Mouse (Mus musculus) megakaryocyte-erythroid progenitor cell, adult 5-6 weeks (primary cell): Measurements from ENCODE around the gene Mrpl53. TPM values are rescaled to one million over a fixed set of nuclear protein-coding genes. Genes with fewer than 3 reads are reported as not detected.

ENCODE experiments used
- ATAC-seq: replicated peaks from 2 replicates; pipeline ENCODE4 v1.8.0; 2016; ENCODE audit warnings: mild to moderate bottlenecking, inconsistent platforms; ENCODE audit not compliant: severe bottlenecking, poor library complexity, low FRiP score, low TSS enrichment
- total RNA-seq, 2 experiments: library from RNA; stranded (forward) in 1 of 2; stranded (reverse) in 1 of 2; fragments of 200-1000, 215-1000 nt in 1 of 2; fragments of >200 nt in 1 of 2; fragmentation: Nextera tagmentation in 1 of 2; gene quantifications; 2 replicates each; pipeline ENCODE4 v1.2.3; 2014 to 2017

Mrpl53 gene
- total RNA-seq (2014; fragmentation: Nextera tagmentation) (50.1 and 97.7 TPM in 2 replicates), total RNA-seq (2017) (37.2 and 37.5 TPM in 2 replicates)

DNA sequence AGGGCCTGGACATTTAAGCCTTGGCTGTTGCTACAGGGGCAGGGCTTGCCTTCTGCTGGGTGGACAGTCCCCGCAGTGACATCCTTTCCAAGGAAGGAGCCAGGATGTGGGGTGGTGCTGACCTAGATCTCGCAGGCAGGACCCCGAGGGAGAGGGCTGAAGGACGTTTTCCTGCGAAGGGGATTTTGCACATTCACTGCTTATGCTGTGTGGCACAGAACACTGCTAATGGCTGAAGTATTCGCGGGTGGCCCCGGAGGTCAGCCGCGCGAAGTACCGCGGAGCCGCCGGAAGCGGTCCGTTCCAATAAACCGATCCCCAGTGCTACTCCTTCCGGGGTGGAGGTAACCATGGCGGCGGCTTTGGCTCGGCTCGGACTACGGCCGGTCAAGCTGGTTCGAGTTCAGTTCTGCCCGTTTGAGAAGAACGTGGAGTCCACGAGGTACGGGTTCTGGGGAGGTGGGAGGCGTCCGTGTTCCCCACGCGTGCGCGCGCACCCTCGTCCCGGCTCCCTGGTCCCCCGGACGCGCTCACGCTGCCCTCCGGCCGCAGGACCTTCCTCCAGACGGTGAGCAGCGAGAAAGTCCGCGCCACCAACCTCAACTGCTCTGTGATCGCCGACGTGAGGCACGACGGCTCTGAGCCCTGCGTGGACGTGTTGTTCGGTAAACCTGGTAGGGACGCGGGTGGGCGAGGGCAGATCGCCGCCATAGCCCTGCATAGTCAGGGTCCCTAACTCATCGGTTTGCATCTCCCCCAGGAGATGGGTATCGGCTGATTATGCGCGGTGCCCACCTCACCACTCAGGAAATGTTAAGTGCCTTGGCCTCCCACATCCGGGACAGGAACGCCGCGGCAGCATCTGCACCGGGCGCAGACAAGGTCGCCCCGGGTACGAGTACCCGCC is at the start of gene Mrpl53:
TSS of gene Mrpl53 (plus strand) at position 279 of the 907 bp plus-strand sequence.
- ATAC-seq, result peak; percentile 43

DNA sequence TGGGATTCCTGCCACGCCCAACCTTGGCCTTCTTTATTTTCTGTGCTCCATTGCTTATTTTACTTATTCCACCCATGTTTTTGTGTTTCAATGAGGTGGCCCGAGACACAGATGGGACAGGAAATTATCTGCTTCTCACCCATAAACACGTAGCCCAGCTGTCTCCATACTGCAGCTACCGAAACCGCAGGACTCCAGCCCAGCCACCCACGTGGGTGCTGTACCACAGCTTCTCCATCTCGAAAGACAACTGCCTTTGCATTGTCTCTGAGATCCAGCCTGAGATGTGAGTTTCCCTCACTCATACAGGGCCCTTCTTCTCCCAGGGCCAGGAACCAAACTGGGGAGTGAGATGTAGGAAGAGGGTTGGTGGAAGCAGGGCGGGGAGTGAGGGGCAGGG is 42.8 kb upstream of the Mrpl53 start:
- ATAC-seq, result no peak

DNA sequence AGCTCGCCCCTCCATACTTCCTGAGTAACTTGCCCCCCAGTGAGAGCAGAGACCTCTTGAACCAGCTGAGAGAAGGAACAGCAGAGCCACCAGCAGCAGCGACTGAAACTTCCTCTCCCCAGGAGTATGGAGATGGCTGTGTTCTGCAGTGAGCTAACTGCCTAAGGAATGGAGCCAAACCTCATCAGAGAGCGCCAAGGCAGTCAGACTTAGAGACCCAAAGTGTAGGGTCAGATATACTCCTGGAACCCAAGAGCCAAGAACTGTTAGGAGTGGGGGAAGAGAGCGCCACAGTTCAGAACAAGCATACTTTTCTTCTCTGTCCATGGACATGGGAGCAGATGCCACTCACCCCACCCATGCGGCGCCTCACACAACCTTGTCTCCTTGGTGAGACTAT is 42.4 kb upstream of the Mrpl53 start:
- ATAC-seq, result no peak

DNA sequence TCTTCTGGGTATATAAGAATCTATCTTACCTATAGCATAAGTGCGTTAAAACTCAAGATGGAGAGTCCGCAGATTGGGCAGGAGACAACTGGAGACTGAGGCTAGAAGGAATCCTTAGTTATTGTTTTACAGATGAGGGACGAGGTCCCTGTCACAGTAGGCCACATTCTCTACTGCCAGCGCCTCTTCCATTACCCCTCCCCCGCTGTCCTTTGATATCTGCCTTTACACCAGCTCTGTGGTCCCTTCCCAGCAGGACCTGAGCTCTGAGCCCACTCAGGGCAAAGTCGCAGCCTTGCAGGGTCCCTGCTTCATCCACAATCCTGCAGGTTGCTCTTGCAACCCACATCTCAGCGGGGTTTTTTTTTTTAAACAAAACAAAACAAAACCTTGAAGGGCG is 40.6 kb upstream of the Mrpl53 start:
- ATAC-seq, result no peak

GRCm38 (mm10) chr6:83068706-83069487 is 39.9 kb upstream of the Mrpl53 start:
- ATAC-seq, result no peak

- ATAC-seq, result no peak
Measured at GRCm38 (mm10) chr6:83069488-83070246, 39.2 kb upstream of the Mrpl53 start.

DNA sequence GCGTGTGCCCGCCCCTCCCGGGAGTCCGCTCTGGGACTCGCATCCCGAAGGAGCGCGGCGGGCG is 38.8 kb upstream of the Mrpl53 start, which contains the start of gene Tlx2:
TSS of gene Tlx2 (minus strand) at position 47 of the 64 bp plus-strand sequence.
- ATAC-seq, result no peak

DNA sequence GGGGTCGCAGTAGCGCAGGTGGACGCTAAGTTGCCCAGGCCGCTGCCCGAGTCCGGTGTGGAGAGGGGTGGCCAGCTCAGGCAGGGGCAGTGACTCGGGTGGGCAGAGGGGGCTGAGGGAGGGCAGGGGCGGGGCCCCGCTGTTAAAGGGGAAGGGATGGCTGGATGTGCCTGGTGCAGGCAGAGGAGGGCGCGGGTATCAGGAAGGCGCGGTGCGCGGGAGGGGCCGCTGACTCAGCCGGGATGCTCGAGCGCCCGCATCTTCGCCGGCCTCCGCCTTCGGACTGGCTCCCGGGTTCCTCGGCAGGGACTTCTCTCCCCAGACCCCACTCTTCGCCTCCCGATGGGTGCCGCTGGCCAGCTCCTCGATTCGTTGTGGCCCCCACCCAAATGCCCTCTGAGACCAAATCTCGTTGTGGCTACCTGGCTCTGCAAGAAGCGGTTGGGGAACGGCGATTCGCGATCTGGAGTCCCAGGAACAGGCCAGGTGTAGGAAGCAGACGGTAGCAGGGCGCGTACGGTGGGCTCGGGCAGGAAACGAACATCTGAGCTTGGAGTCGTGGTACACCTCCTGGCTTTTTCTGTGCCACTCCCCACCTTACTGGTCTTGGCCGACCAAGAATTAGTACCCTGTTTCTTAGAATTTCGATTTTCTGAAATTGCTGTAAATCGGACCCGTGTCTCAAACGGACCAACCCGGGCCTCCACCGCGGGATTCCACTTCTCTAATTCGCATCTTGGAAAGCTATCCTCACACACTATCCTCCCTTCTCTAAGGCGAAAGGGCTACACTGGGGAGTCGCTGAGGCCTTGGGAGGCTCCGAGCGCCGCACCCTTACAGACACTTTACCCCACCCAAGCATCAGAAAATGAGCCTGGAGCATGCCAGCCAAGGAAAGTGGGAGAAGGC is 38.3 kb upstream of the Mrpl53 start:
- no peak for ATAC-seq

GRCm38 (mm10) chr6:83071220-83071619 is 37.6 kb upstream of the Mrpl53 start:
- ATAC-seq, result no peak

- no peak for ATAC-seq
Measured at GRCm38 (mm10) chr6:83074979-83075378, 33.9 kb upstream of the Mrpl53 start.

- peak; percentile 30 for ATAC-seq
Measured at GRCm38 (mm10) chr6:83077630-83078323, 31.1 kb upstream of the Mrpl53 start, which contains the start of gene Pcgf1. Gene Pcgf1 (plus strand): TSS chr6:83077869.

DNA sequence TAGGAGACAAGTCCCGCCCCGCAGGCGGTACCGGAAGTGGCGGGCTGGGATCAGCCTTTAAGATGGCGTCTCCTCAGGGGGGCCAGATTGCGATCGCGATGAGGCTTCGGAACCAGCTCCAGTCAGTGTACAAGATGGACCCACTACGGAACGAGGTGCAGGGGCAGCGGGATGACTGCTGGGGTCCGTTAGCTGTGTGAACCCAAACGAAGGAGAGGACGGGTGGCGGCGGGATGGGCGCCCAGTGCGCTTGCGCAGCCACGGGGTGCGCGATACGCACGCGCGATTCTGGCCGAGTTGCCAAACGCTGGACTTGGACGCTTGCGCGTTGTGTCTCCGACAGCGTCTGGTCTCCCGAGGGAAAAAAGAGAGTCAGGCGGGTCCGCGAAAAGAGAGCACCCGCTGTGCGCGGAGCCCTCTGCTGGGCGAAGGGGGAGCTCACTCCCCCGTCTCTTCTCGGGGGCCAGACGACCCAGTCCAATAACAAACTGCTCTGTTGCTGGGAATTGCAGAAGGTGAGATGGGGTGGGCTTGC is 30.4 kb upstream of the Mrpl53 start:
- ATAC-seq, result peak; percentile 83

DNA sequence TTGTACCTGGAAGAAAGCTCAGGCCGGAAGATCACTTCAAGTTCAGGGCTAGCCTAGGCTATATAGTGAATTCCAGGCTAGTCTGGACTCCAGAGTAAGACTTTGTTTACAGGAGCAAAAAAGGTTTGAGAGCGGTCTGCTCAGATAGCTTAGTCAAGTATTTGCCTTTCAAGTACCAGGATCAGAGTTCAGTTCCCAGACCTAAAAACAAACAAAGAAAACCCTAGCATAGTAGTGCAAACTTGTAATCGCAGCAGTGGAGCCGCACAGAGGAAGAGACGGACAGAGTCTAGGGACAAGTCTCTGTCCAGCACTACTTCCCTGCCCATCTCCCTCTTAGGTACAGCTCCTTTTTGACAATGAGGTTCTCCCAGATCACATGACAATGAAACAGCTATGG is 28.6 kb upstream of the Mrpl53 start:
- no peak for ATAC-seq

DNA sequence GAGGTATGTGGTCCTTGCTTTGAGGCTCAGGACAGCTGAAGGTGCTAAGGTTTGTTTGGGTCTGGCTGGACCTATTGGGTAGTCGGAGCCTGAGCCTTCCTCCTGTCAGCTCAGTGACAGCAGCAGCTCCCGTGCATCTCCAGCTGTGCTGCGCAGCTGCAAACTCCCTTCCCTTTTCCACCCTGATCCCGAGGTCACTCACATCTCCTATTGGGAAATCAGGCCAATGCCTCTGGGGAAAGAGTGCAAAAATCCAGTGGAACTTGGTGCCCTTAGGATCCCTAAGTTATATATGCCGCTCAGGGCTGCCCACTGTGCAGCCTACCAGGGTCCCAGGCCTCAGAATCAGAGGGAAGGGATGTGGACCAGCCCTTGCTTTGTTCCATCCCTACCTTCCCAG is 25.3 kb upstream of the Mrpl53 start:
- ATAC-seq, result no peak

GRCm38 (mm10) chr6:83084477-83084876 is 24.4 kb upstream of the Mrpl53 start:
- no peak for ATAC-seq

- no peak for ATAC-seq
Measured at GRCm38 (mm10) chr6:83086121-83087035, 22.5 kb upstream of the Mrpl53 start, which contains the start of gene Lbx2. Gene Lbx2 (plus strand): TSS chr6:83086367.

DNA sequence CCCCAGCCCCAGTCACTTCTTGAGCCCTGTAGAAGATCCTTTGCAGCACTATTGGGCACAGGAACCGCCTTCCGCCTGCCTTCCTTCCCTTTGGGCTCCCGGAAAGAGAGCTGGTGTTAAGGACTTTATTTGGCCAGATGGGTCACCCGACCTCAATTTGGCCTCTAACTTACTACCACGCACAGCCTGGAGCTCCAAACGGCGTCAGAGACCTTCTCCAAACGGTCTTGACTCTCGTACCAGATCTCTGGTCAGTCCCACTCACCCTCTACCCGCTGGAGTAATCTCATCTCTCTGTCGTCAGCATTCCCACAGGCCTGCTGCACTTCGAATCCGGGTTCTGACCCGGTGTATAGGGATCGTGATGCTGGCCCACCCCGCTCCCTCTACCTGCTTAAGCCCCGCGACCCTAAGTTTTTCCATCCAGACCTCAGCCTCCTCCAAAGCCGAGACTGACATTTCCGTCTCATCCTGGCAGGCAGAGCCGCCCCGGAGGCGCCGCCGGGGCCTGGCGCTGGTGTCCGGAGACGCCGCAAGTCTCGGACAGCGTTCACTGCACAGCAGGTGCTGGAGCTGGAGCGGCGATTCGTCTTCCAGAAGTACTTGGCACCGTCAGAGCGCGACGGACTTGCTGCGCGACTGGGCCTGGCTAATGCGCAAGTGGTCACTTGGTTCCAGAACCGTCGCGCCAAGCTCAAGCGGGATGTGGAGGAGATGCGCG is 21.5 kb upstream of the Mrpl53 start:
- no peak for ATAC-seq
